Mouse (Mus musculus): ENCODE measurements around the gene Tom1l2. TPM values are rescaled to one million over a fixed set of nuclear protein-coding genes. Genes with fewer than 3 reads are reported as not detected.

Tom1l2 gene
- polyA plus RNA-seq, 1 experiment from 2014 or later = 23.0 TPM

- WGBS = 80% methylated on average over 9 of the region's 9 CpGs
- ATAC-seq = peak; percentile 40; the same call in 1 of the 2 replicates
These were observed 96.0 kb downstream of the Tom1l2 start for GRCm38 (mm10) chr11:60256713-60257112.

GRCm38 (mm10) chr11:60256176-60256681 lies 96.5 kb downstream of the Tom1l2 start:
- Histone ChIP-seq H3K9ac (ENCODE audit: low read length) (no peak overlapping the region), H3K4me2 (ENCODE audit: low read length) (no peak overlapping the region), H3K36me3 (ENCODE audit: control insufficient read depth, insufficient read depth, low read length) (peaks cover 15% of the 10 kb centered on the region; the same call in 1 of the 2 replicates), H3K9me3 (replicated peaks; ENCODE audit: control insufficient read depth, low read length) (no peaks in the 10 kb centered on the region), H3K4me1 (ENCODE audit: control insufficient read depth, insufficient read depth, low read length) (peaks cover 18% of the 10 kb centered on the region; the same call in 1 of the 2 replicates), H3K27ac (ENCODE audit: low read depth, low read length) (peak overlapping the region; percentile 63; the same call in 1 of the 2 replicates), H3K27me3 (replicated peaks; ENCODE audit: control insufficient read depth, insufficient read depth, low read length) (no peaks in the 10 kb centered on the region), H3K4me3 (ENCODE audit: low read depth, low read length) (no peak overlapping the region)
- ATAC-seq (peak; percentile 68), DNase-seq (ENCODE audit: low spot score) (peak; percentile 80)
- WGBS = 49% methylated on average over 6 of the region's 6 CpGs

More at GRCm38 (mm10) chr11:60256713-60257112, 96.0 kb downstream of the Tom1l2 start:
- Histone ChIP-seq H3K36me3 (ENCODE audit: control insufficient read depth, insufficient read depth, low read length) (peaks cover 12% of the 10 kb centered on the region; the same call in 1 of the 2 replicates), H3K4me3 (ENCODE audit: low read depth, low read length) (no peak overlapping the region), H3K9me3 (replicated peaks; ENCODE audit: control insufficient read depth, low read length) (no peaks in the 10 kb centered on the region), H3K4me1 (ENCODE audit: control insufficient read depth, insufficient read depth, low read length) (peaks cover 18% of the 10 kb centered on the region; the same call in 1 of the 2 replicates), H3K4me2 (ENCODE audit: low read length) (no peak overlapping the region), H3K27me3 (replicated peaks; ENCODE audit: control insufficient read depth, insufficient read depth, low read length) (no peaks in the 10 kb centered on the region), H3K27ac (ENCODE audit: low read depth, low read length) (peak overlapping the region; percentile 63; the same call in 1 of the 2 replicates), H3K9ac (ENCODE audit: low read length) (no peak overlapping the region)
- DNase-seq (ENCODE audit: low spot score) = no peak

- WGBS = 74% methylated on average over 3 of the region's 3 CpGs
- peaks cover 15% of the 10 kb centered on the region; the same call in 1 of the 2 replicates for H3K36me3 ChIP-seq (ENCODE audit: control insufficient read depth, insufficient read depth, low read length)
These were observed 97.1 kb downstream of the Tom1l2 start for GRCm38 (mm10) chr11:60255639-60256038.

GRCm38 (mm10) chr11:60255181-60255580 lies 97.5 kb downstream of the Tom1l2 start:
- Histone ChIP-seq H3K4me3 (ENCODE audit: low read depth, low read length) (no peak overlapping the region), H3K4me1 (ENCODE audit: control insufficient read depth, insufficient read depth, low read length) (peaks cover 18% of the 10 kb centered on the region; the same call in 1 of the 2 replicates), H3K4me2 (ENCODE audit: low read length) (no peak overlapping the region), H3K9me3 (replicated peaks; ENCODE audit: control insufficient read depth, low read length) (no peaks in the 10 kb centered on the region), H3K27me3 (replicated peaks; ENCODE audit: control insufficient read depth, insufficient read depth, low read length) (no peaks in the 10 kb centered on the region), H3K36me3 (ENCODE audit: control insufficient read depth, insufficient read depth, low read length) (peaks cover 15% of the 10 kb centered on the region; the same call in 1 of the 2 replicates), H3K27ac (ENCODE audit: low read depth, low read length) (peak overlapping the region; percentile 35; the same call in 1 of the 2 replicates), H3K9ac (ENCODE audit: low read length) (no peak overlapping the region)
- DNase-seq (ENCODE audit: low spot score) = peak; percentile 56
- WGBS = 24% methylated on average over 3 of the region's 3 CpGs
- ATAC-seq = no peak

More at GRCm38 (mm10) chr11:60255639-60256038, 97.1 kb downstream of the Tom1l2 start:
- no peak for ATAC-seq
- H3K27ac ChIP-seq (ENCODE audit: low read depth, low read length) = 0 out of 2 replicates have a peak overlapping the region, but pooled peaks have one; percentile 63
- H3K9ac ChIP-seq (ENCODE audit: low read length) = no peak overlapping the region
- peaks cover 18% of the 10 kb centered on the region; the same call in 1 of the 2 replicates for H3K4me1 ChIP-seq (ENCODE audit: control insufficient read depth, insufficient read depth, low read length)
- H3K4me2 ChIP-seq (ENCODE audit: low read length) = no peak overlapping the region
- no peak overlapping the region for H3K4me3 ChIP-seq (ENCODE audit: low read depth, low read length)
- no peaks in the 10 kb centered on the region for H3K27me3 ChIP-seq (replicated peaks; ENCODE audit: control insufficient read depth, insufficient read depth, low read length)
- H3K9me3 ChIP-seq (replicated peaks; ENCODE audit: control insufficient read depth, low read length) = no peaks in the 10 kb centered on the region
- DNase-seq (ENCODE audit: low spot score) = no peak

GRCm38 (mm10) chr11:60254308-60254707 lies 98.4 kb downstream of the Tom1l2 start:
- 62% methylated on average over 5 of the region's 5 CpGs for WGBS
- H3K27ac ChIP-seq (ENCODE audit: low read depth, low read length) = peak overlapping the region; percentile 35; the same call in 1 of the 2 replicates
- DNase-seq (ENCODE audit: low spot score) = peak; percentile 28

GRCm38 (mm10) chr11:60253546-60253945 lies 99.2 kb downstream of the Tom1l2 start:
- 0 out of 2 replicates have a peak, but pooled peaks cover 7% of the 10 kb centered on the region for H3K36me3 ChIP-seq (ENCODE audit: control insufficient read depth, insufficient read depth, low read length)
- ATAC-seq (no peak), DNase-seq (ENCODE audit: low spot score) (no peak)
- H3K9ac ChIP-seq (ENCODE audit: low read length) = no peak overlapping the region
- H3K4me3 ChIP-seq (ENCODE audit: low read depth, low read length) = no peak overlapping the region
- WGBS = 94% methylated on average over 2 of the region's 2 CpGs
- no peaks in the 10 kb centered on the region for H3K27me3 ChIP-seq (replicated peaks; ENCODE audit: control insufficient read depth, insufficient read depth, low read length)
- no peak overlapping the region for H3K27ac ChIP-seq (ENCODE audit: low read depth, low read length)
- H3K4me2 ChIP-seq (ENCODE audit: low read length) = no peak overlapping the region
- no peaks in the 10 kb centered on the region for H3K9me3 ChIP-seq (replicated peaks; ENCODE audit: control insufficient read depth, low read length)
- peaks cover 21% of the 10 kb centered on the region; the same call in 1 of the 2 replicates for H3K4me1 ChIP-seq (ENCODE audit: control insufficient read depth, insufficient read depth, low read length)

More at GRCm38 (mm10) chr11:60254308-60254707, 98.4 kb downstream of the Tom1l2 start:
- Histone ChIP-seq H3K4me1 (ENCODE audit: control insufficient read depth, insufficient read depth, low read length) (peaks cover 18% of the 10 kb centered on the region; the same call in 1 of the 2 replicates), H3K27me3 (replicated peaks; ENCODE audit: control insufficient read depth, insufficient read depth, low read length) (no peaks in the 10 kb centered on the region), H3K36me3 (ENCODE audit: control insufficient read depth, insufficient read depth, low read length) (peaks cover 10% of the 10 kb centered on the region; the same call in 1 of the 2 replicates), H3K4me3 (ENCODE audit: low read depth, low read length) (no peak overlapping the region), H3K4me2 (ENCODE audit: low read length) (no peak overlapping the region), H3K9ac (ENCODE audit: low read length) (no peak overlapping the region), H3K9me3 (replicated peaks; ENCODE audit: control insufficient read depth, low read length) (no peaks in the 10 kb centered on the region)
- ATAC-seq = no peak

GRCm38 (mm10) chr11:60250971-60251643 lies 101.6 kb downstream of the Tom1l2 start:
- Histone ChIP-seq H3K4me3 (ENCODE audit: low read depth, low read length) (no peak overlapping the region), H3K27me3 (replicated peaks; ENCODE audit: control insufficient read depth, insufficient read depth, low read length) (no peaks in the 10 kb centered on the region), H3K9me3 (replicated peaks; ENCODE audit: control insufficient read depth, low read length) (no peaks in the 10 kb centered on the region), H3K36me3 (ENCODE audit: control insufficient read depth, insufficient read depth, low read length) (0 out of 2 replicates have a peak, but pooled peaks cover 5% of the 10 kb centered on the region), H3K9ac (ENCODE audit: low read length) (no peak overlapping the region), H3K4me1 (ENCODE audit: control insufficient read depth, insufficient read depth, low read length) (peaks cover 13% of the 10 kb centered on the region; the same call in 1 of the 2 replicates), H3K27ac (ENCODE audit: low read depth, low read length) (no peak overlapping the region), H3K4me2 (ENCODE audit: low read length) (no peak overlapping the region)
- 57% methylated on average over 6 of the region's 6 CpGs for WGBS
- DNase-seq (ENCODE audit: low spot score) (peak; percentile 68), ATAC-seq (no peak)

- ATAC-seq (no peak), DNase-seq (ENCODE audit: low spot score) (no peak)
- Histone ChIP-seq H3K27ac (ENCODE audit: low read depth, low read length) (no peak overlapping the region), H3K9ac (ENCODE audit: low read length) (no peak overlapping the region), H3K27me3 (replicated peaks; ENCODE audit: control insufficient read depth, insufficient read depth, low read length) (no peaks in the 10 kb centered on the region), H3K36me3 (ENCODE audit: control insufficient read depth, insufficient read depth, low read length) (0 out of 2 replicates have a peak, but pooled peaks cover 5% of the 10 kb centered on the region), H3K4me1 (ENCODE audit: control insufficient read depth, insufficient read depth, low read length) (peaks cover 3% of the 10 kb centered on the region; the same call in 1 of the 2 replicates), H3K4me2 (ENCODE audit: low read length) (no peak overlapping the region), H3K4me3 (ENCODE audit: low read depth, low read length) (no peak overlapping the region), H3K9me3 (replicated peaks; ENCODE audit: control insufficient read depth, low read length) (no peaks in the 10 kb centered on the region)
- 82% methylated on average over 2 of the region's 2 CpGs for WGBS
These were observed 102.8 kb downstream of the Tom1l2 start for GRCm38 (mm10) chr11:60249885-60250284.
